Mouse (Mus musculus): ENCODE measurements around the gene Olfr934.

Gene Olfr934

DNA sequence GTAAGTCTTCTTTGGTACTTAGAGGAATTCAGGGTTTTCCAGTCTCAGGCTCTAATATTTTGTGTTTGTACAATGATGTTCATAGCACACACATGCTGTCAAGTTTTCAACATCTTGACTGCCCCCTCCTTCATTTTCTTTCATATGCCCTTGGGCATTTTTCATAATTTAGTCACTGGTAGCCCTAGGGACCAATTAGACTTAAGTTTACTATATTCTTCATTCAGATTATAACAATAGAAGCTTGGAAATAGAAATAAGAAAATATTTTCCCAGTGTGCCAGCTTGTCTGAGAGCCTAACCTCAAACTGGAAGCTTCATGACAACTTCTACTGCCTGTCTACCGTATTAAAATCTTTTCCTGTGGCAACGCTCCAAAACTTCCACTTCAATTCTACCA, at the start of gene Olfr934:
Gene Olfr934, minus strand, starts transcription at position 101 of the 400 bp plus-strand sequence.
- DNase-seq = no peak

DNA sequence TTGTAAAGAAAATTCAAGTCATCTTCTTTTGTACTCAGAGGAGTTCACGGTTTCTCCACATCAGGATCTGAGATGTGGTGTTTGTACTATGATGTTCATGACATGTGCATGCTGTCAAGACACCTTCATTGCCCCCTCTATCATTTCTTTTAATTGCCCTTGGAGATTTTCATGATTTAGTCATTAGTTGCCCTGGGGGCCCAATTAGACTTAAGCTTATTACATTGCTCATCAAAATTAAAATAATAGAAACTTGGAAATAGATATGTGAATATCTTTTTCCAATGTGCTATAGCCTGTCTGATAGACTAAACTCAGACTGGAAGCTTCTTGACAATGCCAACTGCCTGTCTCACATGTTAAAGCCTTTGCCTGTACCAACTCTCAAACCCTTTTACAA, 35.2 kb upstream of the Olfr934 start, which contains the start of gene Olfr146:
Gene Olfr146, minus strand, starts transcription at position 101 of the 400 bp plus-strand sequence.
- DNase-seq = no peak

DNA sequence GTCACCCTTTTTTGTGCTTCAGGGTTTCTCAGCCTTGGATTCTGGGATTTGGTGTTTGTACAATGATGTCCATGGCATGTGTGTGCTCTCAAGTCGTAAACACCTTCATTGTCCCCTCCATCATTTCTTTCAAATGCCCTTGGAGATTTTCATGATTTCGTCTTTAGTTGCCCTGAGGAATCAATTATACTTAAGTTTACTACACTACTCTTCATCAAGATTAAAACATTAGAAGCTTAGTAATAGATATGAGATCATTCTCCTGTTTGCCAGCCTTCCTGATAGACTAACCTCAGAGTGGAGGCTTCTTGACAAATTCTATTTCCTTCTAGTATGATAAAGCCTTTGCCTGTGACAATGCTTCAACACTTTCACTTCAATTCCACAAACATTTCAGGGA, 11.5 kb upstream of the Olfr934 start, which contains the start of gene Olfr935:
Gene Olfr935, minus strand, starts transcription at position 101 of the 400 bp plus-strand sequence.
- no peak for DNase-seq

DNA sequence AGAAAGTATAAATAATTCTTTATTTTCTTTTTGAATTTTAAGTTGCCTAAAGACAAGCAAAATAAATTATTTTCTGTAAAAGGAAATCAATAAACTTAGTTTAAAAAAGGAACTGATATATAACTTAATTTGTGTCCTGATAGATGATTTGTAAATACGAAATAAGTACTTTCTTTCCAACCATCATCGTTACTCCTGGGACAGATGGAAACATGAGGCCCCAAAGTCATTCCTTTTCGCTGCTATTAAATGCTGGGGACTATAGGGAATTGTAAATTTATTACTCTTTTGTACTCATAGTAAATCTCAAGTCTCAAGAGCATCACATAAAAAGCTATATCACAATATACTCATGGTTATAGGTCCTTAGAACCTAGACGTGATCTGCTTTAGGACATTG, 16.1 kb downstream of the Olfr934 start, which contains the start of gene Olfr933:
Gene Olfr933, plus strand, starts transcription at position 301 of the 400 bp plus-strand sequence.
- no peak for DNase-seq

DNA sequence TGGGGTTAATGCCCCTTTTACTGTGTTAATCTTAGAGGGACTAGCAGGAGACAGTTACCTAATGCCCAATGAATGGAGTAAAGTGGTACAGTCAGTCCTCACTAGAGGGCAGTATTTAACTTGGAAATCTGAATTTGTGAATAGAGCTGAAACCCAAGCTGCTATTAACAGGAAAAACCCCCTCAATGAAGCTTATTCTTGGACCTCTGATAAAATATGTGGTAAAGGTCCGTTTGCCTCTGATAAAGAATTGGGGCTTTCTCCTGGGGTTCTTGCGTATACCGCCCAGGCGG, 34.0 kb downstream of the Olfr934 start:
- DNase-seq = no peak

DNA sequence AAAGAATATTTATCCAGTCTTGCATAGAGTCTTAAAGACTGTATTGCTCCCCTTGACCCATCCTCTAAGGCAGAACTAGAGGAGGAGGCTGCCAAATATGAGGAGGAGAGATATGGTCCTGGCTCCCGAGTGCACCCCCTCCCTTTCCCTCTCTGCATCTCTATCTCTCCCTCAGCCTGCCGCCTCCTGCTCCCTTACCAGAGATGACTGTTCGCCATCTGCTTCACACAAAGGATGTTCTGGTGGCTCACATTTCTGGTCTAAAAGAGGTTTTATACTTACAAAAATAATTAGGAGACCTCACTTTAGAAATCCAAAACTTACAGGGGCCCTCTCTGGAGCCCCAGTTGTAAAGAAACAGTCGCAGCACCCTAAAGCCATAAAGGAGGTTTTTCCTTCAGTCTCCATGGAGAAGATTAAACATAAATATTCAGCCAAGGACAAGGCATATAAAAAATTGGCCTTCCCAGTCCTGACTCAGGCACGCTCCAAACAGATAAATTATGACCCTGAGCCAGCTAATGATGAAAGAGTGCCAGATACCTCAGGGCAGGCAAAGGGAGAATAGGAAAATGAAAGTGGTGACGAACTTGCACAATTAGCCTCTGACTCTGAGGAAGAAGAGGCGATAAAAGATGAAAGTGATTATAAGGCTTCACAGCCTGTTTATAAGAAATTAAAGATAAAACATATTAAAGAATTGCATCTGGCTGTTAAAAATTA, 34.6 kb downstream of the Olfr934 start:
- DNase-seq = no peak
